18 mouse cellular contexts compared by ENCODE assay signal in the genomic region with DNA sequence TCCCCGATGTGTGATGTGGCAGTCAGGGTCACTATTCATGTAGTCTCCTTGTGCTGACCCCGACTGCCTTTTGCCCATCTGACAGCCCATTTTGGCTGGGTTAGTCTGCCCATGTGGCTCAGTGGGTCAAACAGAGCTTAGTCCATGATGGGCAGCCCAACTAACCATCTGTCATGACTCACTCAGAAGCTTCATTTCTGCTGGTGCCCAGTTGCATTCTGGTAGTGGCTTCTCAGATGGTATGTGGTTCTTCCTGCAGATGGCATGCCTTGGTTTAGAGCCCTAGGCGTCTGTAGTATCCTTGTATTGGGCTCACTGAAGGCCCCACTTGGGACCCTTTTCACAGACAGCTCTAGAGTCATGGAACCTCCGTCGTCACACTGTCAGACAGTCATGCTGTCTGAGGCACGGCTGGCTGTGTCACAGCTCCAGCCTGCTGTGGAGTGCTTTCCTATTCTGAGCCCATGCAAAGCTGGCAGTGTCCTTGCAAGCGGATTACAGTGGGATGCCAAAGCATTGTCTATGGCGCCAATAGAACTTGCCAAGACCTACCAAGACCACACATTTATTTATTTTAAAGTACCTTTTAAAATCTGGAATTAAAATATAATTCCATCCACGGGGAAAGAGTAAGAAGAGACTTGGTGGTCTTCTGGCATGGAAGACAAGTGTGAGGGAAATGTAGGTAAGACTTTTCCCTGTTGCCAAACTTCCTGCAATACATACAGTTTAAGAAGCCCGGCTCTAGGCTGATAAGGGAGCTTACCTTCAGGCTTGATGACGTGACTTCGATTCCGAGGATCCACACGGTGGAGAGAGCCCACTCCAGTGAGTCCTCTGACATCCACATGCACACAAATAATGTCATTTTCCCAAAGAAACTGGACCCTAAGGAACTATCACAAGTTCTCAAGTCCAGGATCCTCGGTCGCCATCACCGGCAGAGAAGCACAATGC.
DNase-seq lines count a peak whose midpoint lies in the region; ATAC-seq lines count a peak whose summit lies in the region.
"Had no signal": no experiment of that assay in that cellular context is flagged by ENCODE, and none has a peak within 500 bp of the region (broad histone marks: within the 10 kb centered on the region; RNA-seq: fewer than 3 reads in every experiment).

No protein-coding gene starts in this region.

- peak; percentile 13 to 26 for DNase-seq in cerebellum, adult 18-20 months
- DNase-seq in cerebellum, postnatal 25 days: peak; percentile 23 to 29
- DNase-seq in cerebellum, postnatal 36 days: no peak
- DNase-seq in retina, postnatal 1 day: peak; percentile 61
- no peak for DNase-seq in retina, embryonic 14.5 days (ENCODE audit: low spot score)
- DNase-seq: adrenal gland, adult 2 months; adrenal gland, postnatal 14 days; cerebellum, adult 8-10 months; forebrain, postnatal 0 days; gastrocnemius, adult 2 months; gastrocnemius, postnatal 14 days; heart, adult 11 months; kidney, adult 18-20 months had no signal

- ATAC-seq in cerebellum, adult (ENCODE audit: insufficient number of reproducible peaks, low FRiP score, low TSS enrichment): no peak
- ATAC-seq: forebrain, embryonic 14.5 days; forebrain, postnatal 0 days; hindbrain, postnatal 0 days; inflammation-experienced regulatory T-cells, adult 6 months; intestine, embryonic 16.5 days had no signal

Comparison
In these comparisons a context has a peak if more than half of its experiments do, and no peak if none do; other contexts are left out.
1. DNase-seq: peak in cerebellum, adult 18-20 months (2 of 2), cerebellum, postnatal 25 days (2 of 2) and retina, postnatal 1 day (single experiment); none in cerebellum, postnatal 36 days (0 of 2) and retina, embryonic 14.5 days (single experiment).